Mouse (Mus musculus) intestine, postnatal 0 days (tissue): Measurements from ENCODE around the gene Corin. TPM values are rescaled to one million over a fixed set of nuclear protein-coding genes. Genes with fewer than 3 reads are reported as not detected.

Source experiments
- ATAC-seq: fragments of 200-750 bp; cut with Nextera tagmentation; 2 replicates; pipeline ENCODE4 v1.8.0; 2017; ENCODE audit warnings: mild to moderate bottlenecking, moderate TSS enrichment, moderate library complexity
- H3K27ac ChIP-seq: fragments of 300-500 bp; sonication (generic); 2 replicates; pipeline ENCODE4 v1.5.1; 2014; ENCODE audit warnings: mild to moderate bottlenecking, low read depth, low read length, moderate library complexity
- H3K27me3 ChIP-seq: fragments of 300-500 bp; sonication (generic); replicated peaks from 2 replicates; pipeline ENCODE4 v1.6.1; 2014; ENCODE audit warnings: low read length, mixed read lengths; ENCODE audit not compliant: control insufficient read depth, insufficient read depth
- H3K36me3 ChIP-seq: fragments of 300-500 bp; sonication (generic); 2 replicates; pipeline ENCODE4 v1.6.1; 2014; ENCODE audit warnings: mild to moderate bottlenecking, moderate library complexity; ENCODE audit not compliant: control insufficient read depth, insufficient read depth
- H3K4me1 ChIP-seq: fragments of 300-500 bp; sonication (generic); replicated peaks from 2 replicates; pipeline ENCODE4 v1.6.1; 2014; ENCODE audit warnings: antibody characterized with exemption, low read length, mixed read lengths; ENCODE audit not compliant: control insufficient read depth, insufficient read depth
- H3K4me2 ChIP-seq: fragments of 300-500 bp; sonication (generic); replicated peaks from 2 replicates; pipeline ENCODE4 v1.6.1; 2014; ENCODE audit warnings: low read depth, mild to moderate bottlenecking, moderate library complexity
- H3K4me3 ChIP-seq: fragments of 300-500 bp; sonication (generic); 2 replicates; pipeline ENCODE4 v1.5.1; 2014; ENCODE audit warnings: low read depth, low read length
- H3K9ac ChIP-seq: fragments of 300-500 bp; sonication (generic); 2 replicates; pipeline ENCODE4 v1.6.1; 2014; ENCODE audit warnings: mild to moderate bottlenecking, low read depth, low read length
- H3K9me3 ChIP-seq: fragments of 300-500 bp; sonication (generic); 2 replicates; pipeline ENCODE4 v1.6.1; 2016; ENCODE audit warnings: mixed run types; ENCODE audit not compliant: control insufficient read depth
- CTCF ChIP-seq: sonication (generic); IDR thresholded peaks from 2 replicates; pipeline ENCODE4 v1.5.1; 2016; ENCODE audit warnings: low read depth, mild to moderate bottlenecking, control low read depth, antibody characterized with exemption, moderate library complexity
- WGBS: fragments of 180-500 bp; shearing (Covaris S2); extraction: QIAGEN DNeasy Blood & Tissue Kit; methylation state at CpG from one replicate; pipeline ENCODE4 v1.1.7; 2014; 5-methylcytosine and 5-hydroxymethylcytosine counted together
- polyA plus RNA-seq: library from polyadenylated mRNA; unstranded; fragments of >200 nt; fragmentation: Nextera tagmentation; extraction: Ambion mirVana; gene quantifications from 2 replicates; pipeline ENCODE4 v1.2.1, GENCODE M21; 2015

The Corin gene
- polyA plus RNA-seq, 1 experiment from 2014 or later, result 0.09 TPM

GRCm38 (mm10) chr5:72363838-72364237, 140.4 kb downstream of the Corin start:
- Histone ChIP-seq H3K27me3 (no peaks in the 10 kb centered on the region), H3K27ac (no peak overlapping the region), H3K9ac (no peak overlapping the region), H3K36me3 (no peaks in the 10 kb centered on the region), H3K9me3 (no peaks in the 10 kb centered on the region), H3K4me1 (no peaks in the 10 kb centered on the region), H3K4me2 (no peak overlapping the region), H3K4me3 (no peak overlapping the region)
- no peak for TF ChIP-seq CTCF
- WGBS, result 69% methylated on average over 3 of the region's 3 CpGs
- no peak for ATAC-seq

- ATAC-seq, result no peak
- H3K4me3 ChIP-seq, result no peak overlapping the region
- H3K36me3 ChIP-seq, result no peaks in the 10 kb centered on the region
- H3K27ac ChIP-seq, result no peak overlapping the region
- H3K9me3 ChIP-seq, result no peaks in the 10 kb centered on the region
- no peak overlapping the region for H3K4me2 ChIP-seq
- no peak overlapping the region for H3K9ac ChIP-seq
- H3K4me1 ChIP-seq, result no peaks in the 10 kb centered on the region
- 74% methylated on average over 4 of the region's 4 CpGs for WGBS
- TF ChIP-seq CTCF, result no peak
- no peaks in the 10 kb centered on the region for H3K27me3 ChIP-seq
Measured at GRCm38 (mm10) chr5:72353746-72354145, 150.5 kb downstream of the Corin start.

GRCm38 (mm10) chr5:72350081-72350758, 154.1 kb downstream of the Corin start:
- no peaks in the 10 kb centered on the region for H3K4me1 ChIP-seq
- H3K9me3 ChIP-seq, result no peaks in the 10 kb centered on the region
- no peaks in the 10 kb centered on the region for H3K27me3 ChIP-seq
- no peak overlapping the region for H3K4me3 ChIP-seq
- H3K36me3 ChIP-seq, result no peaks in the 10 kb centered on the region
- no peak overlapping the region for H3K27ac ChIP-seq
- 32% methylated on average over 5 of the region's 5 CpGs for WGBS
- TF ChIP-seq CTCF, result peak; percentile 81
- H3K4me2 ChIP-seq, result no peak overlapping the region
- ATAC-seq, result peak; percentile 69; the same call in 1 of the 2 replicates
- no peak overlapping the region for H3K9ac ChIP-seq

- TF ChIP-seq CTCF, result no peak
- H3K36me3 ChIP-seq, result no peaks in the 10 kb centered on the region
- no peaks in the 10 kb centered on the region for H3K4me1 ChIP-seq
- H3K27me3 ChIP-seq, result no peaks in the 10 kb centered on the region
- H3K4me2 ChIP-seq, result no peak overlapping the region
- H3K27ac ChIP-seq, result no peak overlapping the region
- WGBS, result 66% methylated on average over 2 of the region's 2 CpGs
- no peak overlapping the region for H3K9ac ChIP-seq
- H3K9me3 ChIP-seq, result no peaks in the 10 kb centered on the region
- no peak for ATAC-seq
- H3K4me3 ChIP-seq, result no peak overlapping the region
Measured at GRCm38 (mm10) chr5:72348591-72348990, 155.7 kb downstream of the Corin start.

GRCm38 (mm10) chr5:72335873-72336272, 168.4 kb downstream of the Corin start:
- no peaks in the 10 kb centered on the region for H3K36me3 ChIP-seq
- no peak for TF ChIP-seq CTCF
- 73% methylated on average over 5 of the region's 5 CpGs for WGBS

GRCm38 (mm10) chr5:72332901-72333300, 171.4 kb downstream of the Corin start:
- no peak for ATAC-seq
- Histone ChIP-seq H3K4me2 (no peak overlapping the region), H3K27ac (no peak overlapping the region), H3K9ac (no peak overlapping the region), H3K4me1 (no peaks in the 10 kb centered on the region), H3K27me3 (no peaks in the 10 kb centered on the region), H3K4me3 (no peak overlapping the region), H3K36me3 (no peaks in the 10 kb centered on the region), H3K9me3 (no peaks in the 10 kb centered on the region)
- WGBS, result 79% methylated on average over 10 of the region's 10 CpGs
- TF ChIP-seq CTCF, result no peak

More at GRCm38 (mm10) chr5:72335873-72336272, 168.4 kb downstream of the Corin start:
- no peaks in the 10 kb centered on the region for H3K4me1 ChIP-seq
- no peak overlapping the region for H3K4me2 ChIP-seq
- H3K9me3 ChIP-seq, result no peaks in the 10 kb centered on the region
- no peak overlapping the region for H3K27ac ChIP-seq
- H3K4me3 ChIP-seq, result no peak overlapping the region
- no peaks in the 10 kb centered on the region for H3K27me3 ChIP-seq
- H3K9ac ChIP-seq, result no peak overlapping the region
- ATAC-seq, result no peak
